Mouse (Mus musculus): Measurements from ENCODE around the gene Gm17606.
A peak's percentile ranks its signal among the peaks of the same experiment; 100 is the strongest.
"Not testable (repeated sequence)": the region's sequence is repeated elsewhere in the genome, so short reads cannot be mapped to it uniquely, and the experiment has no call there.

The Gm17606 gene

GRCm38 (mm10) chr14:54640946-54641304, at the start of gene Gm17606:
Gene Gm17606, plus strand, starts transcription at chr14:54640952.
- no peak for DNase-seq

DNA sequence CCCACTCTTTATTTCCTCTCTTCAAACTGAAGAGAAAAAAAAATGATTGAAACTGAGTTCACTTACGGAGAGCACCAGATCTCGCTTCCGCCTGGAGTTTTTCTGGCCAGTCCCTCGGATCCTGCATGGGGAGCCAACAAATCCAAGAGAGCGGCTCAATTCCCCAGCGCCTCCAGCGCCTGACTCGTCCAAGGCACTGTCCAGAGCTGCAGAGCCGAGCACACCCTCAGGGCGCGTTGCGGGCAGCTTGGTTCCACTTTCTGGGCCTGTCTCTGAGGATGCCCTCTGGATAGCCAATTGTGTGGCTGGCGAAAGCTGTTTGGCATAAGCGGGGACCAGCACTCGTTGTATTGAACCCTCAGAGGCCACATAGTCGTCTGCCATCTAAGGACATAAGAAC, 49.7 kb upstream of the Gm17606 start:
- DNase-seq: no peak

DNA sequence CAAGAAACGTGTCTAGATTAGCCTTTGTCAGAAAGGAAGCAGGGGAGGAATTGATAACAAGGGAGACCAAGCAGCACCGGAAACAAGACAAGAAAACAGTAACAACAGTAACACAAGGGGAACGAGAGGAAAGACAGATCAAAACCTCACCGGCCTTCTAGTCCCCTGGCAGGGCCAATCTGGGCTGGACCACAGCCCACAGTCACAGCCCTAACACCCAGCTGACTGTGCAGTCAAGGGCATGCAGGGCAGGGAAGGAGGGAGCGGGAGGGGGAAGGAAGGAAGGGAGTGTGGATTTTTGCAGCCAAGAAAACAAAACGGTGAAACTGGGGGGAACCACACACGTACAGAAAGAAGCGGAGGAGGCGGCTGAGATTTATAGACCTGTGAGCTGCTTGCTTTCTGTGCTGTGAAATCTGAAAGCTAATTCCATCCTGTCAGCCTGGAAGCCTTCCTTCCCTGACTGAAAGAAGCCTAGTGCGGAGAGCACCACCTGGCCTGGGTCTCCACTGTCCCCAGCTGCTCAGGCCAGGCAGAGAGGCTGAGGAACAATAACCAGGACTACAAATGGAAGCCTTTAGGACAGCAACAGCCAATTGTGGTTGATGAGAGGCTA, 48.3 kb upstream of the Gm17606 start:
- no peak for DNase-seq

GRCm38 (mm10) chr14:54594055-54594454, 46.7 kb upstream of the Gm17606 start:
- no peak for DNase-seq

GRCm38 (mm10) chr14:54594631-54595414, 45.9 kb upstream of the Gm17606 start:
- no peak for DNase-seq

GRCm38 (mm10) chr14:54597084-54597483, 43.7 kb upstream of the Gm17606 start:
- DNase-seq: no peak

GRCm38 (mm10) chr14:54601601-54602000, 39.2 kb upstream of the Gm17606 start:
- DNase-seq: no peak

DNA sequence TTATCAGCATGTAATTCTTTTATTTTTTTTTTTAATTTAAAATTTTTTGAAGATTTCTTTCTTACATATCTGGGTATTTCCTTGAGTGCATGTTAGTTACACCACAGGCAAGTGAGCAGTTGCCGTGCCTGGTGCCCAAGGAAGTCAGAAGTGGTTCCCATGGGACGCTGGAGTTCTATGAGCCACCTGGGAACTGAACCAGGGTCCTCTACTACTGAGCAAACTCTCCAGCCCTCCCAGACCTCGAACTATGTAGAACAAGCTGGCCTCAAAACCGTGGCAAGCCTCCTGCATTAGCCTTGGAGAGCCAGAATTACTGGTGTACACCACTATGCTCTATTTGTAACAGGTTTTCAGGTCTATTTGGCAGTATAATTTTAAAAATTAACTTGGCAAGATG, 38.1 kb upstream of the Gm17606 start:
- DNase-seq: peak; percentile 12

DNA sequence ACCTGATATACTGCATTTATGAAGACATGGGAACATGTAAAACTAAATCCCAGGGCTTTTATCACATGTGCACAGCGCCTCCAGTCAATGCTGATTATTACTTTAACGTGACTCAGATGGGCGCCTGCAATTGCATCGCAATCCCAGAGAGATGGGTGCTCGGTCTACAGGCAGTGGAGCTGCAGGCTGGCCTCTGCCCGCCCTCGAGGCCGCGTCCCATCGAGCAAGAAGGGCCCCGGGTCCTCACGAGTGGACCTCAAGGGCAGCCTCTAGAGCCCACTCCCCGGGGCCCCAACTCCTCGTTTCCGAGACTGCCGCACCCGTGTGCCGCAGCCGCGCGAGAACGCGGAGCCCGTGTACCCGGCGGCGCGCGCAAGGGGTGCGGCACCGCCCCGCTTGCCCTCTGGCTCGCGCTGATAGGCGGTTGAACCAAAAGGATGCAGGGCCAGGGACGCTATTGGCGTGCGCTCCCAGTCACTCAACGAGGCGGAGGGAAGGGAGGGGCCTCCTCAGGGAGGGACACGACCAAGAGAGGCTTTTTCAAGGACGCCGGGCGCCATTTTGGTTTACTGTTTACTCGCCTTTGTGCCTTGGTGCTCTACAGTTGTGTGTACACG, 37.6 kb upstream of the Gm17606 start:
- DNase-seq: peak; percentile 99

DNA sequence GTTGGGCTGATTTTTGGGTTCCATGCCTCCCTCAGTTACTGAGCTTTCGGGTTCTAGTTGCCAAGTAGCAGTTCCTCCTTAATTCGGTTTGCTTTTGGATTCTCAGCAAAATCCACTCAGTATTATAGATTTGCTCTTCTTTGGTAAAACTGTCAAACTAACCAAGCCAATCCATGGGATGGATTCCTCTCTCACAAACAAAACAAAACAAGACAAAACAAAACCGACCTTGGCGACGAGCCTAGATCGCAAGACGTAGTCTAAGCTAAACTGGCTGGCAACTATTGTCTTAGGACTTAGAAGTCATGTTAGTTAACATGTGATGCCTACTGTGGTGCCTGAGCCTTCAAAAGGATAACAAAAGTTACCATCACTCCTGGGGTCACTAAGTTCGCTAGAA, 37.1 kb upstream of the Gm17606 start:
- peak; percentile 10 for DNase-seq

GRCm38 (mm10) chr14:54605752-54606321, 34.9 kb upstream of the Gm17606 start, which contains the start of gene 4931414P19Rik:
Gene 4931414P19Rik, minus strand, starts transcription at chr14:54605993.
- DNase-seq: peak; percentile 89

DNA sequence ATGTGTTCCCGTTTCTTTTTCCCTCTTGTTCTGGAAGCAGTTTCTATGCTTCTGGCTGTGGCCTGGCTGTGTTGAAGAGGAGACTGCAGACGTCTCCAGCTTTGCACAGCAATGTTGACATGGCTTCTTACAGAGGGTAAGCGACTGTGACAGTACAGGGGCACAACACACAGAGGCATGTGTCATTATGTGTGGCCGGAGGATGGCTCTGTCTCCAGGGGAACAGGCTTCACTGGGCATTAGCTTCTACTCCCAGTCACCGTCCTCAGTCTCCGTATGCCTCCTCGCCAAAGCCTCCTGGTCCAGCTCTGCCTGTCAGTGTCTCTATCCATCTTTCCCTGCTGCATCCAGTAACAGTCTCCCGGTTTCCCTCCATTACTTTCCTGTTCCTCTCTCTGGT, 33.5 kb upstream of the Gm17606 start:
- no peak for DNase-seq

DNA sequence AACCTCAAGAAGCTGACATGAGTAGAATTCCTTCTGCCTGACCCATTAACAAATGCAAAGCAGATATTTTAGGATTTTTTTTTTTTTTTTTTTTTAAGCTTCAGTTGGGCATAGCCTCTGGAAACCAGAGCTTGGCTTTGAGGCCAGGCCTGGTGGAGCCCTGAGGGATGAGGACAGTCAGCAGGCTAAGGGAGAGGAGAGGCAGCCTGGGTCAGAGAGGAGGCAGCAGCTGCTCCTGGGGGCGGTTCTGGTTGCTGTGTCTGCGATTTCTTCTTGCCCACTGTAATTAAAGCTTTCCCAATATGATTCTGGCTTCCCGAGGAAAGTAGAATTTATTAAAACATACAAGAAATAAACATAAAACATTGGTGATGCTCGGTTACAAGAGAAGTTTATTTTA, 31.5 kb upstream of the Gm17606 start:
- peak; percentile 50 for DNase-seq

DNA sequence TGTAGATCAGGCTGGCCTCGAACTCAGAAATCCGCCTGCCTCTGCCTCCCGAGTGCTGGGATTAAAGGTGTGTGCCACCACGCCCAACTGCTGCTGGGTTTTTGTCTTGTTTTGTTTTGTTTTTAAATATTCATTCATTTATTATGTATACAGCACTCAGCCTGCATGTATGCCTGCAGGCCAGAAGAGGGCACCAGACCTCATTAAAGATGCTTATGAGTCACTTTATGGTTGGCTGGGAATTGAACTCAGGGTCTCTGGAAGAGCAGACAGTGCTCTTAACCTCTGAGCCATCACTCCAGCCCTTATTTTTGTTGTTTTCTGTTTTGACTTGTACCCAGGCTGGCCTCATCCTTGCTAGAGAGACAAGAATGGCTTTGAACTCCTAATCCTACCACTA, 30.8 kb upstream of the Gm17606 start:
- DNase-seq: peak; percentile 56

- DNase-seq: no peak
Observed at GRCm38 (mm10) chr14:54610648-54611047, 30.1 kb upstream of the Gm17606 start.

DNA sequence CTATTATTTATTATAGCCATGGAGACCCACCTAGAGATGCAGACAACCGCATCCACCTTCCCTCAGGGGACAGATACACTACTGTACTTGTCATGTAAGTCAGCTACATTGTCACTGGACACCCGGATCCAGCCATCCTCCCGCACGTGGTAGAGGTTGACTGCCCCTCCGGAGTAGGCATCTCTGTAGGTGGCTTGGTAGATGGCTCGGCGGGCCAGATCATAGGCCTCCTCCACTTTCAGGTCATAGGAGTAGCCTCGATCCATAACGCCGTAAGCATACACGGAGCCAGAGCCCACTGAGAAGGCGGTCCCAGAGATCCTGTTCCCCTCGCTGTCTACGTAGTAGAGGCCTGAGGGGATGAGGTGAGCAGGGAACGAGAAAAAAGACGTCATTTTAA, 26.6 kb upstream of the Gm17606 start:
- not testable (repeated sequence) for DNase-seq

DNA sequence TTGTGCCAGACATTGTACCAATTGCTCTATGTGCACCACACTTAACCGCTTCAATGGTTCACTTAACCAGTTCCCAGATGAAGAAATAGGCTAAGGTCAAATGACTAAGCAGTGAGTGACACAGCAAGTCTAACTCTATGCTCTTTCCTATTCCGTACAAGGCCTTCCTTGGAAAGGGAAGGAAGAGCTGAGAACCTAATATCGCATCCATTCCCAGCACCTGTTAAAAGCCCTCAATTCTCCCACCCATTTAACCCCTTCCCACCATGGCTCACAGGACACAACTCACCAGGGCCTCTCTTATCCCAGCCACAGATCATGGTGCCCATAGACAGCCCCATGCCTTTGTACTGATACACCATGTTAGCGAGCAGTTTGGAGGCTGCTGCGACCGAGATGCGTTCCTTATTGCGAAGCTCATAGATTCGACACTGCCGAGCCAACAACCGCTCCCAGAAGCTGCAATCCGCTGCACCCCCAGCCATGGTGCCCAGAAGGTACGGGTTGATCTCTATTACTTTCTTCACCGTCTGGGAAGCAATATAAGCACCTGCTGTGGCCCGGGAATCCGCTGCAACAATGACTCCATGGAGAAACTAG, 24.4 kb upstream of the Gm17606 start:
- no peak for DNase-seq

DNA sequence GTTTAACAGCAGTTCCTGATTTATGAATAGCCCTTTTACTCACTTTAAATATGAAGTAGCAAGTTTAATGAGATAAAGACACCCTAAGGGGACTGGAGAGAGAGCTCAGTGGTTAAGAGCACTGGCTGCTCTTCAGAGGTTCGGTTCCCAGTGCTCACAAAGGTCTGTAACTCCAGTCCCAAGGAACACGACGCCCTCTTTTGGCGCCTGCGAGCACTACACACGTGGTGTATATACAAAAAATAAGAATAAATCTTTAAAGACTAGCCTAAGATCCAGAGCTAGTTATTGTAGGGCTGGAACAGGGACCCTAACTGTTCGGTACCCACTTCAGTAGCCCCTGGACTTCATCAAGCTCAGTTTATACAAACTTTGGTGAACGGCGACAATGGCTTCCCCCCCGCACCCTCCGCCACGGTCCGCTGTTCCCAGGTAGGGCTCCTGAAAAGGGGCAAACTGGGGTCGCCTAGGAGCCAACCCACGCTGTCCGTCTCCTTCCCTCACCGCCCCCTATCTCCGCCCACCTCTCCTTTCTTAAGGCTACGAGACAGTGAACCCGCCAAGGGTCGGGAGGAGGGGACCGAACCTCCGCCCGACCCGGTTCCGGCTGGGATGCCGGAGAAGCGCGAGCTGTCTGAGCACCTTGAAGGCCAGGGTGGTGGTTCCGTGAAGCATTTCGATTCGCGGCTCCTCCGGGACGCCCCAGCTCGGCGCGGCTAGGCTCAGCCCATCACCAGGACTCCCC, 23.4 kb upstream of the Gm17606 start:
- DNase-seq: peak; percentile 24

- peak; percentile 91 for DNase-seq
Observed at GRCm38 (mm10) chr14:54617897-54618365, 22.8 kb upstream of the Gm17606 start, which contains the start of gene Psmb5. Gene Psmb5, minus strand, starts transcription at chr14:54618022.

DNA sequence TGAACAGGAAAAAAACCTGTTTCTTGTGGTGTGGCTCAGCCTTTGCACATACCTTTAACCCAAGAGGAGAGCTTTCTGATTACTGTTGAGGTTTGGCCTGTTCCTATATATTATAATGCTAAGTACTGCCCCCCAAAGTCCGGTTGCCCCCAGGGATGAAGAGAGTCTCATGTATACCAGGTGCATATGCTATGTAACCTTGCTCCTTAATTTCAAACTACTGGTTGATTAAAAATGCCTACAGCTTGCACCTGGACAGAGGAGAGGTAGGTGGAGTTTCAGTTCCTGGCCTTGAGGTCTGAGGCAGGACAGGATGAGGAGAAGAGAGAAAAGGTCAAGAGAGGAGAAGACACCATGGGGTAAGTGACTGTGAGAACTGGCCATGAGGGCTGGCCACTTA, 19.6 kb upstream of the Gm17606 start, which contains the start of gene Psmb11:
TSS of gene Psmb11 (plus strand) at position 301 of the 400 bp plus-strand sequence.
- no peak for DNase-seq

DNA sequence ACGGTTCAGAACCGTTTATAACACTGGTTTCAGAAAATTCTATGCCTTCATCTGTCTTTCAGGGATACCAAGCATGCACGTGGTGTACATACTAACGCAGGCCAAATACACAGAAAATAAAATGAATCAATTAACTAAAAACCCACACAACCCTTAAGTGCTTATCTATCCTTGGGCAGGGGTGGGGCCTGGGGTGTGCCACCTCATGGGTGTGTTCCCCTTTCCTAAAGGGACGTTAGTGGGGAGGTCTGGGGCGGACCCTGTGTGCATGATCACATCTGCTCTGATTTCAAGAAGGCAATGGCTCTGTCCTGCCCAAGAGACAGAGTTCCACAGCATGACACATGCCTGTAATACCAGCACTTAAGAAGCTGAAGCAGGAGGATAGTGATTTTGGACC, 17.4 kb upstream of the Gm17606 start:
- DNase-seq: no peak

GRCm38 (mm10) chr14:54624976-54625375, 15.8 kb upstream of the Gm17606 start:
- no peak for DNase-seq
